Mouse (Mus musculus): Measurements from ENCODE around the gene Scnn1b.

Scnn1b gene

GRCm38 (mm10) chr7:121966169-121966568 lies 101.3 kb downstream of the Scnn1b start:
- DNase-seq (ENCODE audit: low spot score) = no peak

Measured in urinary bladder, postnatal 14 days (tissue).